Mouse (Mus musculus) hindbrain, postnatal 0 days (tissue): ENCODE data around the gene Fbxw2. TPM values are rescaled to one million over a fixed set of nuclear protein-coding genes. Genes with fewer than 3 reads are reported as not detected.
"Not testable (repeated sequence)": the region's sequence is repeated elsewhere in the genome, so short reads cannot be mapped to it uniquely, and the experiment has no call there.

Experiments
- ATAC-seq: fragments of 200-750 bp; cut with Nextera tagmentation; 2 replicates; pipeline ENCODE4 v1.8.0; 2017; ENCODE audit warnings: mild to moderate bottlenecking, moderate TSS enrichment, moderate library complexity
- DNase-seq: peaks from one replicate; pipeline ENCODE4 v3.0.0-alpha.2; 2015; ENCODE audit warnings: low spot score
- H3K27ac ChIP-seq: fragments of 300-500 bp; sonication (generic); 2 replicates; pipeline ENCODE4 v1.5.1; 2014; ENCODE audit warnings: mild to moderate bottlenecking
- H3K27me3 ChIP-seq: fragments of 300-500 bp; sonication (generic); 2 replicates; pipeline ENCODE4 v1.6.1; 2014; ENCODE audit warnings: low read length, mixed read lengths; ENCODE audit not compliant: insufficient read depth
- H3K36me3 ChIP-seq: fragments of 300-500 bp; sonication (generic); 2 replicates; pipeline ENCODE4 v1.6.1; 2014; ENCODE audit warnings: low read length, mixed read lengths; ENCODE audit not compliant: insufficient read depth
- H3K4me1 ChIP-seq: fragments of 300-500 bp; sonication (generic); 2 replicates; pipeline ENCODE4 v1.6.1; 2014; ENCODE audit warnings: antibody characterized with exemption, low read length, mixed read lengths; ENCODE audit not compliant: insufficient read depth
- H3K4me2 ChIP-seq: fragments of 300-500 bp; sonication (generic); 2 replicates; pipeline ENCODE4 v1.6.1; 2014; ENCODE audit warnings: low read depth, mild to moderate bottlenecking, low read length, moderate library complexity, mixed read lengths
- H3K4me3 ChIP-seq: fragments of 300-500 bp; sonication (generic); 2 replicates; pipeline ENCODE4 v1.5.1; 2014; ENCODE audit warnings: low read length
- H3K9ac ChIP-seq: fragments of 300-500 bp; sonication (generic); replicated peaks from 2 replicates; pipeline ENCODE4 v1.6.1; 2014; ENCODE audit warnings: mild to moderate bottlenecking, low read length, moderate library complexity, mixed read lengths
- H3K9me3 ChIP-seq: fragments of 300-500 bp; sonication (generic); 2 replicates; pipeline ENCODE4 v1.6.1; 2016; ENCODE audit warnings: low read length, mixed read lengths
- CTCF ChIP-seq: IDR thresholded peaks from 2 replicates; pipeline ENCODE4 v1.5.1; 2016; ENCODE audit warnings: antibody characterized with exemption, control low read depth, low read depth
- WGBS: fragments of 180-500 bp; shearing (Covaris S2); extraction: QIAGEN DNeasy Blood & Tissue Kit; methylation state at CpG from one replicate; pipeline ENCODE4 v1.1.7; 2014; 5-methylcytosine and 5-hydroxymethylcytosine counted together
- polyA plus RNA-seq: library from polyadenylated mRNA; unstranded; fragments of >200 nt; fragmentation: Nextera tagmentation; extraction: Ambion mirVana; gene quantifications from 2 replicates; pipeline ENCODE4 v1.2.1, GENCODE M21; 2015
- total RNA-seq: library from RNA; depleted of rRNA; stranded (reverse); fragments of >200 nt; gene quantifications from 2 replicates; pipeline ENCODE4 v1.2.3, GENCODE M21; 2014

The Fbxw2 gene
- total and polyA plus RNA-seq, 2 experiments from 2014 or later, result 94.9 to 118 TPM

GRCm38 (mm10) chr2:34855265-34855664 lies 29.2 kb upstream of the Fbxw2 start:
- no peak overlapping the region for H3K4me2 ChIP-seq
- no peaks in the 10 kb centered on the region for H3K9me3 ChIP-seq
- no peak overlapping the region for H3K9ac ChIP-seq
- WGBS, result 86% methylated on average over 4 of the region's 4 CpGs
- H3K27me3 ChIP-seq, result no peaks in the 10 kb centered on the region
- no peak overlapping the region for H3K4me3 ChIP-seq
- DNase-seq (no peak), ATAC-seq (no peak; the same call in 1 of the 2 replicates)
- H3K4me1 ChIP-seq, result no peaks in the 10 kb centered on the region
- no peak overlapping the region for H3K27ac ChIP-seq
- TF ChIP-seq CTCF, result peak; percentile 51
- peaks cover 76% of the 10 kb centered on the region for H3K36me3 ChIP-seq

GRCm38 (mm10) chr2:34847702-34848101 lies 21.6 kb upstream of the Fbxw2 start:
- H3K4me2 ChIP-seq, result no peak overlapping the region
- no peak for ATAC-seq
- DNase-seq, result no peak
- no peak overlapping the region for H3K9ac ChIP-seq
- peaks cover 13% of the 10 kb centered on the region for H3K36me3 ChIP-seq
- no peaks in the 10 kb centered on the region for H3K4me1 ChIP-seq
- no peaks in the 10 kb centered on the region for H3K9me3 ChIP-seq
- H3K27ac ChIP-seq, result no peak overlapping the region
- no peak for TF ChIP-seq CTCF
- 96% methylated on average over 1 of the region's 1 CpGs for WGBS
- H3K4me3 ChIP-seq, result no peak overlapping the region
- no peaks in the 10 kb centered on the region for H3K27me3 ChIP-seq

GRCm38 (mm10) chr2:34843211-34843939 lies 17.3 kb upstream of the Fbxw2 start:
- H3K36me3 ChIP-seq, result no peaks in the 10 kb centered on the region
- ATAC-seq (no peak), DNase-seq (no peak)
- TF ChIP-seq CTCF, result no peak
- H3K4me3 ChIP-seq, result no peak overlapping the region
- H3K27me3 ChIP-seq, result no peaks in the 10 kb centered on the region
- H3K4me2 ChIP-seq, result no peak overlapping the region
- no peaks in the 10 kb centered on the region for H3K9me3 ChIP-seq
- H3K9ac ChIP-seq, result no peak overlapping the region
- H3K27ac ChIP-seq, result no peak overlapping the region
- H3K4me1 ChIP-seq, result no peaks in the 10 kb centered on the region
- 83% methylated on average over 11 of the region's 11 CpGs for WGBS

GRCm38 (mm10) chr2:34841706-34842105 lies 15.6 kb upstream of the Fbxw2 start:
- no peak overlapping the region for H3K4me2 ChIP-seq
- H3K4me1 ChIP-seq, result no peaks in the 10 kb centered on the region
- H3K27ac ChIP-seq, result no peak overlapping the region
- no peaks in the 10 kb centered on the region for H3K36me3 ChIP-seq
- no peak overlapping the region for H3K9ac ChIP-seq
- H3K27me3 ChIP-seq, result no peaks in the 10 kb centered on the region
- TF ChIP-seq CTCF, result no peak
- H3K9me3 ChIP-seq, result no peaks in the 10 kb centered on the region
- no peak for ATAC-seq
- DNase-seq, result no peak
- 86% methylated on average over 8 of the region's 8 CpGs for WGBS
- H3K4me3 ChIP-seq, result no peak overlapping the region

- H3K27me3 ChIP-seq, H3K9ac ChIP-seq, ATAC-seq, H3K27ac ChIP-seq, H3K4me1 ChIP-seq, H3K9me3 ChIP-seq, H3K4me2 ChIP-seq, H3K4me3 ChIP-seq, H3K36me3 ChIP-seq, DNase-seq: not testable (repeated sequence)
- WGBS, result 81% methylated on average over 5 of the region's 5 CpGs
These were observed 14.0 kb upstream of the Fbxw2 start for GRCm38 (mm10) chr2:34840143-34840542.

GRCm38 (mm10) chr2:34835669-34836068 lies 9.6 kb upstream of the Fbxw2 start:
- no peak overlapping the region for H3K9ac ChIP-seq
- DNase-seq, result no peak
- no peak overlapping the region for H3K4me3 ChIP-seq
- ATAC-seq, result no peak
- TF ChIP-seq CTCF, result no peak
- H3K9me3 ChIP-seq, result no peaks in the 10 kb centered on the region
- no peak overlapping the region for H3K27ac ChIP-seq
- 73% methylated on average over 3 of the region's 3 CpGs for WGBS
- no peak overlapping the region for H3K4me2 ChIP-seq
- no peaks in the 10 kb centered on the region for H3K36me3 ChIP-seq
- H3K27me3 ChIP-seq, result no peaks in the 10 kb centered on the region
- no peaks in the 10 kb centered on the region for H3K4me1 ChIP-seq

- ATAC-seq (no peak), DNase-seq (no peak)
- 0 out of 2 replicates have a peak, but pooled peaks cover 3% of the 10 kb centered on the region for H3K9me3 ChIP-seq
- no peak overlapping the region for H3K4me2 ChIP-seq
- no peak overlapping the region for H3K9ac ChIP-seq
- no peak for TF ChIP-seq CTCF
- no peak overlapping the region for H3K27ac ChIP-seq
- 88% methylated on average over 17 of the region's 17 CpGs for WGBS
- no peak overlapping the region for H3K4me3 ChIP-seq
- no peaks in the 10 kb centered on the region for H3K4me1 ChIP-seq
- no peaks in the 10 kb centered on the region for H3K36me3 ChIP-seq
- H3K27me3 ChIP-seq, result no peaks in the 10 kb centered on the region
These were observed 7.5 kb upstream of the Fbxw2 start for GRCm38 (mm10) chr2:34833624-34834023.

- WGBS, result 70% methylated on average over 11 of the region's 11 CpGs
- not testable (repeated sequence) for H3K27me3 ChIP-seq, H3K36me3 ChIP-seq, H3K4me2 ChIP-seq, H3K9me3 ChIP-seq, H3K27ac ChIP-seq, H3K9ac ChIP-seq, H3K4me1 ChIP-seq, H3K4me3 ChIP-seq, ATAC-seq, DNase-seq
These were observed 6.8 kb upstream of the Fbxw2 start, which contains the start of gene Gm34653 for GRCm38 (mm10) chr2:34832766-34833457. TSS of gene Gm34653 (plus strand) at chr2:34833007.

- not testable (repeated sequence) for H3K27me3 ChIP-seq, DNase-seq, H3K4me2 ChIP-seq, ATAC-seq, H3K36me3 ChIP-seq, H3K9ac ChIP-seq, H3K27ac ChIP-seq, H3K4me1 ChIP-seq, H3K4me3 ChIP-seq, H3K9me3 ChIP-seq
- 95% methylated on average over 17 of the region's 17 CpGs for WGBS
These were observed 4.0 kb upstream of the Fbxw2 start for GRCm38 (mm10) chr2:34830066-34830465.
